Mouse (Mus musculus): ENCODE data around the gene Prr5. TPM values are rescaled to one million over a fixed set of nuclear protein-coding genes. Genes with fewer than 3 reads are reported as not detected.

Gene Prr5
- polyA plus RNA-seq (2014; fragmentation: Illumina TruSeq; extraction: RNeasy Lipid Tissue Mini Kit (QIAGEN cat#74804); ENCODE audit: low read depth, low replicate concordance): 1.7 TPM

DNA sequence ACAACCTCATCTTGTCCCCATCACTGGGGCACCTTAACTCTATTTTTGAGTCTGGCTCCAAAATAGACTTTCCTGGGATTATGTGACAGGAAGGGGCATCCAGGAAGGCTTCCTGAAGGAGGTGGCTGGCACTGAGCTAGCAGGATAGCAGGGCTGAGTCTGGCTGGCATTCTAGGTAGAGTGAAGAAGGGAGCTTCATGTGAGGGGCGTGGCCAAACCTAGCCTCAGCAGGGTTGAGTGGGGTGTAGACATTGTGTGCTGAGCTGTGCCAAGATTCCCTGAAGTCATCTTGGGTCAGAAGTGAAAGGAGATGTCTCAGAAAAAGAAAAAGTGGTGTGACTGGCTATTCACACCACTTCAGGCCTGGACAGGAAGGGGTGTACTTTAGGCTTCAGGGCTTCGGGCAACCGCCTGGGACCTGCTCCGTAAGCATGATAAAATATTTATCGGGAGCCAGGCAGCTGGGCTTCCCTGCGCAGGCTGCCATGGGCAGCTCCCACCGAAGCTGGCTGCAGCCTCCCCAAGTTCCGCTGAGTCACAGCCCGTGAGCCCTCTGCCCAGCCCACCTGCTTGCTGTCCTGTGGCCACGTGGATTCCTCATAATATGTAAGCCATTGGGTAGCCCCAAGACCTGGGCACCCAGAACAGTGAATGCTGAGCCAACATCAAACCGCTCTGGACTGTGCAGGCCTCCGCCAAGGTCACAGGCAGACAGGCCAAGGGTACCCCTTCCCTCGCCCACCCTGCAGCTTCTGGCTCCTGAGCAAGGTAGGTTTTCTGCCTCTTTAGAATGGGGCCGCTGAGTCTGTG, at the start of gene Prr5:
Prr5 (plus strand) TSS at position 683 of the 810 bp plus-strand sequence.

DNA sequence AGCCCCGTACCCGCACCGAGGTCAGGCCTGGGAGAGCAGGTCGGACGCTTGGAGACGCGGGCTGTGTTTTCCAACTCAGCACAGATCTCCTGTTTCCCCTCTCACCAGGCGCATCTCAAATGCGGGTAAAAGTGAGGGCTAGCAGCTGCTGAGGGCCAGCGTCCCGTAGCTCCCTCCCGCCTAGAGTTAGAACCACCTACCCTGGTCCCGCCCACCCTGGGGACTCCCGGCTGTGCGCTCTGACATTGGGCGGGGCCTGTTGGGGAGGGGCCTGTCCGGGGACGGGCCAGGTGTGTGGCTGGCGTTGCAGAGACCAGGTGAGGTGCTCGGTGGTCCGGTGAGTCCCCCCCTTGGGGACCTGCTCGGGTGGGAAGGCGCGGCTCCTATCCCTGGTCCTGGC, 50.4 kb downstream of the Prr5 start, which contains the start of gene Arhgap8:
Arhgap8 (plus strand) TSS at position 262 of the 400 bp plus-strand sequence.

Other genes with a start within 250 kb of the Prr5 start
- gene Shisal1, start 222.5 kb upstream of the Prr5 start, polyA plus RNA-seq (2014; fragmentation: Illumina TruSeq; extraction: RNeasy Lipid Tissue Mini Kit (QIAGEN cat#74804); ENCODE audit: low read depth, low replicate concordance): 0.39 TPM
- 4.8 TPM for gene Rtl6, start 111.8 kb upstream of the Prr5 start, polyA plus RNA-seq (2014; fragmentation: Illumina TruSeq; extraction: RNeasy Lipid Tissue Mini Kit (QIAGEN cat#74804); ENCODE audit: low read depth, low replicate concordance)
- gene Arhgap8, start 50.4 kb downstream of the Prr5 start, polyA plus RNA-seq (2014; fragmentation: Illumina TruSeq; extraction: RNeasy Lipid Tissue Mini Kit (QIAGEN cat#74804); ENCODE audit: low read depth, low replicate concordance): 0.37 TPM
- 3.4 TPM for gene Phf21b, start 186.4 kb downstream of the Prr5 start, polyA plus RNA-seq (2014; fragmentation: Illumina TruSeq; extraction: RNeasy Lipid Tissue Mini Kit (QIAGEN cat#74804); ENCODE audit: low read depth, low replicate concordance)